Mouse (Mus musculus): ENCODE results near the gene Rnf34.

DNA sequence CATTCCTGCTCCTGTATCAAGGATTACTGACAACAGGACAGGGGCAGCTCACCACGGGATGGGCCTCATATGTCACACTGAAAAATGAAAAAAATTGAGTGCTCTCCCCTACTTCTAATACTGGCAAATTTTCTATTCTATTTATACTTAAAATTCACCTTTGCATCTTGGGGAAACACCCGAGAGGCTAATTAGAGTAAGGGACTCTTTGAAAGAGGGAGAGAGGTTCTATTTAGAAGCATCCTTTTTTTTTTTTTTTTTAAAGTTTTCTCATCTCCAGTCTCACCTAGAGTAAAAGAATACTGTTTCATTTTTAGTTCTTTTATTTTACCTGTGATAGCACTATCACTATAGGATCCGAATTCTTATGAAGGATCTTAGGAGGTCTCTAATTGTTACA, 24.5 kb downstream of the Rnf34 start:
- TF ChIP-seq CTCF (IDR thresholded peaks at IDR 0.05; ENCODE audit: borderline replicate concordance, extremely low read depth, insufficient read depth, insufficient read length) (no peak), POLR2A (IDR thresholded peaks at IDR 0.05; ENCODE audit: borderline replicate concordance, extremely low read depth, insufficient read depth, insufficient read length, poor library complexity, severe bottlenecking) (no peak)

Measured in brain, embryonic 14.5 days (tissue).